ENCODE assay signal across 33 mouse cellular contexts in genomic region chr15:93144899-93145298, GRCm38 (mm10).
"Had no signal": no experiment of that assay in that cellular context is flagged by ENCODE, and none has a peak within 500 bp of the region (broad histone marks: within the 10 kb centered on the region; RNA-seq: fewer than 3 reads in every experiment).

No protein-coding gene starts in this region.

- H3K9me3 ChIP-seq: limb, embryonic 10.5 days; limb, embryonic 12.5 days; limb, embryonic 13.5 days; limb, embryonic 15.5 days; liver, embryonic 12.5 days; liver, embryonic 13.5 days; liver, embryonic 15.5 days; lung, embryonic 15.5 days; megakaryocyte, embryonic 14.5 days; midbrain, embryonic 10.5 days; midbrain, embryonic 12.5 days; midbrain, embryonic 13.5 days; midbrain, embryonic 15.5 days; neural tube, embryonic 12.5 days; neural tube, embryonic 13.5 days had no signal

- H3K36me3 ChIP-seq: limb, embryonic 10.5 days; limb, embryonic 12.5 days; limb, embryonic 13.5 days; limb, embryonic 15.5 days; liver, embryonic 12.5 days; liver, embryonic 13.5 days; liver, embryonic 15.5 days; lung, embryonic 15.5 days; midbrain, embryonic 10.5 days; midbrain, embryonic 12.5 days; midbrain, embryonic 13.5 days; midbrain, embryonic 15.5 days; neural tube, embryonic 12.5 days; neural tube, embryonic 13.5 days had no signal

- H3K4me3 ChIP-seq: limb, embryonic 10.5 days; limb, embryonic 12.5 days; limb, embryonic 13.5 days; limb, embryonic 15.5 days; liver, embryonic 12.5 days; liver, embryonic 13.5 days; liver, embryonic 15.5 days; lung, embryonic 15.5 days; megakaryocyte, embryonic 14.5 days; midbrain, embryonic 10.5 days; midbrain, embryonic 12.5 days; midbrain, embryonic 13.5 days; midbrain, embryonic 15.5 days; myocyte; neural tube, embryonic 12.5 days; neural tube, embryonic 13.5 days had no signal

- H3K27ac ChIP-seq: limb, embryonic 10.5 days; limb, embryonic 12.5 days; limb, embryonic 13.5 days; limb, embryonic 15.5 days; liver, embryonic 12.5 days; liver, embryonic 13.5 days; liver, embryonic 14.5 days; liver, embryonic 15.5 days; lung, embryonic 15.5 days; macrophage; midbrain, embryonic 10.5 days; midbrain, embryonic 12.5 days; midbrain, embryonic 13.5 days; midbrain, embryonic 15.5 days; neural tube, embryonic 12.5 days; neural tube, embryonic 13.5 days had no signal

- ATAC-seq: liver, embryonic 12.5 days; liver, postnatal 0 days; lung, postnatal 0 days; midbrain, embryonic 13.5 days; midbrain, embryonic 15.5 days; midbrain, embryonic 16.5 days had no signal

- DNase-seq: left cerebral cortex, postnatal 4 days; liver; liver, embryonic 13.5 days; liver, postnatal 0 days; lung, adult 18-20 months; lung, adult 2 months; lung, embryonic 14.5 days; lung, postnatal 10 days; lung, postnatal 14 days; lung, postnatal 36 days; lung, postnatal 4 days; midbrain, embryonic 14.5 days had no signal

- H3K9ac ChIP-seq: limb, embryonic 12.5 days; limb, embryonic 13.5 days; limb, embryonic 15.5 days; liver, embryonic 12.5 days; liver, embryonic 13.5 days; liver, embryonic 14.5 days; liver, embryonic 15.5 days; liver, postnatal 0 days; lung, embryonic 14.5 days; lung, embryonic 15.5 days; midbrain, embryonic 12.5 days; midbrain, embryonic 13.5 days; midbrain, embryonic 15.5 days; neural tube, embryonic 12.5 days; neural tube, embryonic 13.5 days had no signal

- H3K4me2 ChIP-seq: limb, embryonic 12.5 days; limb, embryonic 13.5 days; limb, embryonic 15.5 days; liver, embryonic 11.5 days; liver, embryonic 12.5 days; liver, embryonic 13.5 days; liver, embryonic 15.5 days; lung, embryonic 14.5 days; lung, embryonic 15.5 days; midbrain, embryonic 11.5 days; midbrain, embryonic 12.5 days; midbrain, embryonic 13.5 days; midbrain, embryonic 15.5 days; neural tube, embryonic 12.5 days; neural tube, embryonic 13.5 days had no signal

- H3K4me1 ChIP-seq: limb, embryonic 10.5 days; limb, embryonic 12.5 days; limb, embryonic 13.5 days; limb, embryonic 15.5 days; liver, embryonic 12.5 days; liver, embryonic 13.5 days; liver, embryonic 15.5 days; lung, embryonic 15.5 days; megakaryocyte, embryonic 14.5 days; neural tube, embryonic 12.5 days; neural tube, embryonic 13.5 days had no signal

- H3K27me3 ChIP-seq: limb, embryonic 12.5 days; limb, embryonic 13.5 days; limb, embryonic 15.5 days; liver, embryonic 12.5 days; liver, embryonic 13.5 days; liver, embryonic 15.5 days; lung, embryonic 15.5 days; midbrain, embryonic 15.5 days; neural tube, embryonic 12.5 days; neural tube, embryonic 13.5 days had no signal
